Mouse (Mus musculus): ENCODE results near the gene Pin1.

DNA sequence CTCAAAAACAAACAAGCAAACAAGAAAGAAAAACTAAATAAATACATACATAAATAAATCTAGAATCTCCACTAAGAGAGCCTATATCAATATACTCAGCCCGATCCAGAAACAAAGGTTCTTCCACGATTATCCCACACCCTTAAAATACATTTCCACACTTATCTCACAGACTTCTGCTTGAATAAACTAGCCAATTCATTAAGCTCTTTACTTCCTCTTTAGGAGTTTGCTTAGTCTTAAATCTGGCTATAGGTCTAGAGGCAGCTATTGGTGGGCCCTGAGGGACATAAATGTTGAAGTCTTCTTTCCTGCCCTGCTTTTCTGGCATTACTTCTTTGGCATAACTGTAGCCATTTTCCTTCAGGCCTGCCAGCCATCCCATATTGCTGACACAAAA lies 20.6 kb upstream of the Pin1 start:
- TF ChIP-seq CTCF (IDR thresholded peaks at IDR 0.05; ENCODE audit: low read depth, low read length) (no peak), POLR2A (IDR thresholded peaks at IDR 0.05; ENCODE audit: extremely low read depth, insufficient read depth, low read length) (no peak)
